Mouse (Mus musculus): ENCODE data around the gene Sdhd.

- TF ChIP-seq CTCF (IDR thresholded peaks at IDR 0.05; ENCODE audit: borderline replicate concordance, extremely low read depth, insufficient read depth, insufficient read length) (no peak), POLR2A (IDR thresholded peaks at IDR 0.05; ENCODE audit: borderline replicate concordance, extremely low read depth, insufficient read depth, insufficient read length, poor library complexity, severe bottlenecking) (no peak)
These were observed 6.6 kb downstream of the Sdhd start for GRCm38 (mm10) chr9:50596973-50597372.

Measured in brain, embryonic 14.5 days (tissue).